Mouse (Mus musculus) ES-E14 (cell line): ENCODE measurements around the gene Ccdc38.

ENCODE experiments used
- CHD2 ChIP-seq: IDR thresholded peaks from 2 replicates; pipeline ENCODE4 v1.6.1; 2014; ENCODE audit warnings: mild to moderate bottlenecking, low read depth, low read length, inconsistent platforms
- ZC3H11A ChIP-seq: IDR thresholded peaks from 2 replicates; pipeline ENCODE4 v1.6.1; 2012; ENCODE audit warnings: low read depth, mild to moderate bottlenecking, inconsistent platforms, low read length, borderline replicate concordance
- ZNF384 ChIP-seq: IDR thresholded peaks from 2 replicates; pipeline ENCODE4 v1.6.1; 2012; ENCODE audit warnings: low read depth, low read length, inconsistent platforms

- TF ChIP-seq CHD2, result no peak
- no peak for TF ChIP-seq ZNF384
- no peak for TF ChIP-seq ZC3H11A
Observed at GRCm38 (mm10) chr10:93588796-93589195, 48.4 kb downstream of the Ccdc38 start.
